Mouse (Mus musculus) liver, postnatal 0 days (tissue): ENCODE measurements around the gene Snap47.

ENCODE experiments used
- CTCF ChIP-seq: sonication (generic); IDR thresholded peaks from 2 replicates; pipeline ENCODE4 v1.5.1; 2016; ENCODE audit warnings: antibody characterized with exemption, low read depth
- EP300 ChIP-seq: IDR thresholded peaks from 2 replicates; pipeline ENCODE4 v1.6.1; 2016; ENCODE audit warnings: antibody characterized with exemption, low read depth, mild to moderate bottlenecking

DNA sequence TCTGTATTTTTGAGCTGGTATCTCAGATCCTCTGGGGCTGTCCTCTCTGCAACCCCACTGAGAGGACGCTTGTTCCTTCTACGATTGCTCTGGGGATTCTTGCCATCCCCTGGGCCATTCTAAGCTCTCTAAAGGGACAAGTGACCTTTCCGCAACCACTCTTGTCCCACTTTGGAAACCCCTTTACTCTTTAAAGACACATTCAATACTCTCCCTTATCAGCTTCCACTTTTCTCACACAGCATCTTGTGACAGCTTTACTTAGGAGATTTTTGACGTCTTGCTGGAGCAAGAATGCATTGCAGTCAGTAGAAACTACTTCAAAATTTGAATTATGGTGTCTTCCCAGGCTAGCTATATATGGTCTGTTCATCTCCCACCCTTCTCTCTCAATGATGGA, at the start of gene Snap47:
- TF ChIP-seq CTCF (no peak), EP300 (no peak)
